Mouse (Mus musculus): ENCODE results near the gene Olfr1496. TPM values are rescaled to one million over a fixed set of nuclear protein-coding genes. Genes with fewer than 3 reads are reported as not detected.

Olfr1496 gene
- polyA plus RNA-seq, 1 experiment from 2014 or later: not detected

Other genes with a start within 250 kb of the Olfr1496 start
- not detected in 2 replicates for gene Olfr1480, start 250.0 kb upstream of the Olfr1496 start, polyA plus RNA-seq (2015; fragmentation: Nextera tagmentation; extraction: Ambion mirVana)
- gene Olfr1484, start 194.4 kb upstream of the Olfr1496 start, polyA plus RNA-seq (2015; fragmentation: Nextera tagmentation; extraction: Ambion mirVana): not detected in 2 replicates
- gene Olfr1487, start 160.5 kb upstream of the Olfr1496 start, polyA plus RNA-seq (2015; fragmentation: Nextera tagmentation; extraction: Ambion mirVana): not detected in 2 replicates
- not detected in 2 replicates for gene Olfr1489, start 146.3 kb upstream of the Olfr1496 start, polyA plus RNA-seq (2015; fragmentation: Nextera tagmentation; extraction: Ambion mirVana)
- not detected in 2 replicates for gene Olfr1490, start 126.8 kb upstream of the Olfr1496 start, polyA plus RNA-seq (2015; fragmentation: Nextera tagmentation; extraction: Ambion mirVana)
- gene Olfr1491, start 80.6 kb upstream of the Olfr1496 start, polyA plus RNA-seq (2015; fragmentation: Nextera tagmentation; extraction: Ambion mirVana): not detected in 2 replicates
- gene Olfr1493-ps1, start 54.6 kb upstream of the Olfr1496 start, polyA plus RNA-seq (2015; fragmentation: Nextera tagmentation; extraction: Ambion mirVana): not detected in 2 replicates
- not detected in 2 replicates for gene Olfr1494, start 38.1 kb upstream of the Olfr1496 start, polyA plus RNA-seq (2015; fragmentation: Nextera tagmentation; extraction: Ambion mirVana)
- not detected in 2 replicates for gene Olfr1495, start 13.3 kb upstream of the Olfr1496 start, polyA plus RNA-seq (2015; fragmentation: Nextera tagmentation; extraction: Ambion mirVana)
- not detected in 2 replicates for gene Olfr1497, start 20.3 kb downstream of the Olfr1496 start, polyA plus RNA-seq (2015; fragmentation: Nextera tagmentation; extraction: Ambion mirVana)
- not detected in 2 replicates for gene Olfr1499, start 41.6 kb downstream of the Olfr1496 start, polyA plus RNA-seq (2015; fragmentation: Nextera tagmentation; extraction: Ambion mirVana)
- not detected in 2 replicates for gene Olfr1500, start 52.6 kb downstream of the Olfr1496 start, polyA plus RNA-seq (2015; fragmentation: Nextera tagmentation; extraction: Ambion mirVana)
- gene Olfr1501, start 72.8 kb downstream of the Olfr1496 start, polyA plus RNA-seq (2015; fragmentation: Nextera tagmentation; extraction: Ambion mirVana): not detected in 2 replicates
- not detected in 2 replicates for gene Olfr1502, start 83.9 kb downstream of the Olfr1496 start, polyA plus RNA-seq (2015; fragmentation: Nextera tagmentation; extraction: Ambion mirVana)
- gene Olfr1504, start 120.0 kb downstream of the Olfr1496 start, polyA plus RNA-seq (2015; fragmentation: Nextera tagmentation; extraction: Ambion mirVana): not detected in 2 replicates
- not detected in 2 replicates for gene Olfr1505, start 135.7 kb downstream of the Olfr1496 start, polyA plus RNA-seq (2015; fragmentation: Nextera tagmentation; extraction: Ambion mirVana)

All from intestine, embryonic 15.5 days (tissue).